Mouse (Mus musculus) ES-E14 (cell line): ENCODE measurements around the gene Tnfrsf11a. TPM values are rescaled to one million over a fixed set of nuclear protein-coding genes. Genes with fewer than 3 reads are reported as not detected.

ENCODE experiments used
- DNase-seq: peaks from one replicate; pipeline ENCODE4 v3.0.0-alpha.2; 2013; ENCODE audit warnings: low read depth, low spot score
- H3K27ac ChIP-seq: 2 replicates; pipeline ENCODE4 v1.5.1; 2012; ENCODE audit warnings: low read depth, mild to moderate bottlenecking, low read length, moderate library complexity, mixed read lengths; ENCODE audit not compliant: poor library complexity, insufficient read depth, severe bottlenecking
- H3K36me3 ChIP-seq: 2 replicates; pipeline ENCODE4 v1.6.1; 2012; ENCODE audit warnings: mild to moderate bottlenecking, low read length, moderate library complexity, mixed read lengths; ENCODE audit not compliant: control insufficient read depth, poor library complexity, insufficient read depth, severe bottlenecking
- H3K4me1 ChIP-seq, 2 experiments: fragments of 150-350 bp in 1 of 2; sonication (generic) in 1 of 2; 2 replicates each; pipeline ENCODE4 v1.6.1; 2012; ENCODE audit warnings: low read length in 2 of 2, mild to moderate bottlenecking in 1 of 2, mixed read lengths in 1 of 2; ENCODE audit not compliant: control insufficient read depth in 2 of 2, insufficient read depth in 2 of 2, poor library complexity in 1 of 2
- H3K4me3 ChIP-seq, 2 experiments: fragments of 150-350 bp in 1 of 2; sonication (generic) in 1 of 2; 2 replicates each; pipeline ENCODE4 v1.5.1; 2012; ENCODE audit warnings: low read length in 2 of 2, low read depth in 1 of 2, mild to moderate bottlenecking in 1 of 2, mixed read lengths in 1 of 2; ENCODE audit not compliant: insufficient read depth in 1 of 2, poor library complexity in 1 of 2, severe bottlenecking in 1 of 2
- H3K9ac ChIP-seq: 2 replicates; pipeline ENCODE4 v1.6.1; 2012; ENCODE audit warnings: low read depth, mild to moderate bottlenecking, low read length, mixed read lengths; ENCODE audit not compliant: poor library complexity, insufficient read depth, severe bottlenecking
- H3K9me3 ChIP-seq: fragments of 150-350 bp; sonication (generic); 2 replicates; pipeline ENCODE4 v1.6.1; 2012; ENCODE audit warnings: low read depth, mild to moderate bottlenecking, low read length; ENCODE audit not compliant: control insufficient read depth, insufficient read depth
- CHD2 ChIP-seq: IDR thresholded peaks from 2 replicates; pipeline ENCODE4 v1.6.1; 2014; ENCODE audit warnings: mild to moderate bottlenecking, low read depth, low read length, inconsistent platforms
- HCFC1 ChIP-seq: IDR thresholded peaks from 2 replicates; pipeline ENCODE4 v1.6.1; 2012; ENCODE audit warnings: low read length, inconsistent platforms, borderline replicate concordance; ENCODE audit not compliant: insufficient read depth
- MAFK ChIP-seq: IDR thresholded peaks from 2 replicates; pipeline ENCODE4 v1.6.1; 2014; ENCODE audit warnings: mild to moderate bottlenecking, low read depth, low read length, inconsistent platforms; ENCODE audit not compliant: insufficient read depth
- ZC3H11A ChIP-seq: IDR thresholded peaks from 2 replicates; pipeline ENCODE4 v1.6.1; 2012; ENCODE audit warnings: low read depth, mild to moderate bottlenecking, inconsistent platforms, low read length, borderline replicate concordance
- ZNF384 ChIP-seq: IDR thresholded peaks from 2 replicates; pipeline ENCODE4 v1.6.1; 2012; ENCODE audit warnings: low read depth, low read length, inconsistent platforms
- in situ Hi-C, 2 experiments: fragments of 600-800 bp; cut with MboI; formaldehyde crosslinking; loops; one replicate each; pipeline ENCODE4 v1.15.1; 2025; ENCODE audit warnings: low sequenced_read_pairs in 2 of 2, inconsistent platforms in 1 of 2; ENCODE audit not compliant: unreplicated experiment in 2 of 2
- total RNA-seq: library from RNA; depleted of rRNA; stranded (reverse); fragments of 300-350 nt; gene quantifications from 2 replicates; pipeline ENCODE4 v1.2.3, GENCODE M21; 2012; rRNA removed

Gene Tnfrsf11a
- total RNA-seq = 2.1 and 2.2 TPM in 2 replicates

- no peak for DNase-seq
- Histone ChIP-seq H3K36me3 (no peaks in the 10 kb centered on the region), H3K4me1 (no peaks in the 10 kb centered on the region), H3K27ac (no peak within 1 kb of the TSS), H3K9me3 (no peaks in the 10 kb centered on the region), H3K9ac (peak within 1 kb of the TSS; percentile 67), H3K4me3 (peak within 1 kb of the TSS; percentile 79 to 94)
- TF ChIP-seq MAFK (no peak), CHD2 (no peak), ZC3H11A (no peak), ZNF384 (no peak), HCFC1 (no peak)
- in situ Hi-C loops = no loop called here
These were observed at the start of gene Tnfrsf11a for GRCm38 (mm10) chr1:105780457-105781364. Gene Tnfrsf11a (plus strand): TSS chr1:105780718.

- DNase-seq = peak; percentile 22
- in situ Hi-C loops = no loop called here
- no peaks in the 10 kb centered on the region for H3K9me3 ChIP-seq
- no peak overlapping the region for H3K4me3 ChIP-seq
- H3K27ac ChIP-seq = no peak overlapping the region
- no peak overlapping the region for H3K9ac ChIP-seq
- H3K36me3 ChIP-seq = no peaks in the 10 kb centered on the region
- TF ChIP-seq ZC3H11A (no peak), MAFK (no peak), ZNF384 (no peak), HCFC1 (no peak), CHD2 (no peak)
- no peaks in the 10 kb centered on the region for H3K4me1 ChIP-seq
These were observed 45.2 kb upstream of the Tnfrsf11a start for GRCm38 (mm10) chr1:105735318-105735717.

GRCm38 (mm10) chr1:105738334-105738733 lies 42.2 kb upstream of the Tnfrsf11a start:
- TF ChIP-seq ZNF384 (no peak), HCFC1 (no peak), MAFK (no peak), ZC3H11A (no peak), CHD2 (no peak)
- Histone ChIP-seq H3K4me1 (no peaks in the 10 kb centered on the region), H3K27ac (no peak overlapping the region), H3K36me3 (peaks cover 4% of the 10 kb centered on the region), H3K9ac (no peak overlapping the region), H3K9me3 (no peaks in the 10 kb centered on the region), H3K4me3 (no peak overlapping the region)
- DNase-seq = no peak
- in situ Hi-C loops = no loop called here

- DNase-seq = no peak
- Histone ChIP-seq H3K9me3 (no peaks in the 10 kb centered on the region), H3K27ac (no peak overlapping the region), H3K4me3 (no peak overlapping the region), H3K36me3 (peaks cover 4% of the 10 kb centered on the region), H3K9ac (no peak overlapping the region), H3K4me1 (no peaks in the 10 kb centered on the region)
- in situ Hi-C loops = no loop called here
- TF ChIP-seq ZNF384 (no peak), ZC3H11A (no peak), CHD2 (no peak), HCFC1 (no peak), MAFK (no peak)
These were observed 41.0 kb upstream of the Tnfrsf11a start for GRCm38 (mm10) chr1:105739493-105739892.

GRCm38 (mm10) chr1:105742481-105742880 lies 38.0 kb upstream of the Tnfrsf11a start:
- no peak for DNase-seq
- no peak overlapping the region for H3K4me3 ChIP-seq
- H3K9ac ChIP-seq = no peak overlapping the region
- TF ChIP-seq ZNF384 (no peak), HCFC1 (no peak), MAFK (no peak), ZC3H11A (no peak), CHD2 (no peak)
- no peaks in the 10 kb centered on the region for H3K4me1 ChIP-seq
- no peak overlapping the region for H3K27ac ChIP-seq
- in situ Hi-C loops = no loop called here
- H3K36me3 ChIP-seq = peaks cover 4% of the 10 kb centered on the region
- no peaks in the 10 kb centered on the region for H3K9me3 ChIP-seq
